Mouse (Mus musculus) CD4-positive, CD25-positive, alpha-beta regulatory T cell (primary cell): ENCODE data around the gene Phf7. TPM values are rescaled to one million over a fixed set of nuclear protein-coding genes. Genes with fewer than 3 reads are reported as not detected.

Experiments used
- polyA plus RNA-seq: library from polyadenylated mRNA; unstranded; fragments of 100-300 nt; shearing (Covaris generic); gene quantifications from one replicate; pipeline ENCODE4 v1.2.1, GENCODE M21; 2017

Gene Phf7
- polyA plus RNA-seq, result 18.3 TPM

GRCm38 (mm10) chr14:31251084-31251604, at the start of gene Phf7, which contains the start of gene Bap1:
Phf7 (minus strand) TSS chr14:31251317.
Bap1 (plus strand) TSS chr14:31251450.

GRCm38 (mm10) chr14:31217666-31218065, 33.5 kb downstream of the Phf7 start, which contains the start of gene Sema3g:
Sema3g (plus strand) TSS chr14:31217860.

GRCm38 (mm10) chr14:31216846-31217245, 34.3 kb downstream of the Phf7 start, which contains the start of gene Nisch:
Nisch (minus strand) TSS chr14:31216946.

GRCm38 (mm10) chr14:31208084-31208483, 43.0 kb downstream of the Phf7 start, which contains the start of gene Tnnc1:
Tnnc1 (plus strand) TSS chr14:31208312.

Other genes with a start within 250 kb of the Phf7 start
- 11.6 TPM for gene Glt8d1, start 249.9 kb downstream of the Phf7 start, polyA plus RNA-seq
- 281 TPM for gene Spcs1, start 249.6 kb downstream of the Phf7 start, polyA plus RNA-seq
- 156 TPM for gene Pbrm1, start 232.2 kb downstream of the Phf7 start, polyA plus RNA-seq
- 93.8 TPM for gene Gnl3, start 232.2 kb downstream of the Phf7 start, polyA plus RNA-seq
- 80.7 TPM for gene Smim4, start 122.4 kb downstream of the Phf7 start, polyA plus RNA-seq
- 1.3 TPM for gene Nt5dc2, start 120.3 kb downstream of the Phf7 start, polyA plus RNA-seq
- 1.3 TPM for gene Stab1, start 82.7 kb downstream of the Phf7 start, polyA plus RNA-seq
- gene Tnnc1, start 43.0 kb downstream of the Phf7 start, polyA plus RNA-seq, result not detected
- gene Nisch, start 34.4 kb downstream of the Phf7 start, polyA plus RNA-seq, result 247 TPM
- gene Sema3g, start 33.5 kb downstream of the Phf7 start, polyA plus RNA-seq, result not detected
- 91.6 TPM for gene Bap1, start 133 bp upstream of the Phf7 start, polyA plus RNA-seq
- gene Dnah1, start 72.6 kb upstream of the Phf7 start, polyA plus RNA-seq, result 0.02 TPM
- 59.0 TPM for gene Capn7, start 85.3 kb upstream of the Phf7 start, polyA plus RNA-seq
- gene Sh3bp5, start 184.8 kb upstream of the Phf7 start, polyA plus RNA-seq, result 78.9 TPM
- gene Eaf1, start 243.1 kb upstream of the Phf7 start, polyA plus RNA-seq, result 36.0 TPM
- gene Mettl6, start 243.7 kb upstream of the Phf7 start, polyA plus RNA-seq, result 55.0 TPM